Mouse (Mus musculus): Measurements from ENCODE around the gene Zbtb45. TPM values are rescaled to one million over a fixed set of nuclear protein-coding genes. Genes with fewer than 3 reads are reported as not detected.
A peak's percentile ranks its signal among the peaks of the same experiment; 100 is the strongest.

Zbtb45 gene
- polyA plus RNA-seq, 1 experiment from 2014 or later: 31.9 TPM

- H3K4me2 ChIP-seq (ENCODE audit: low read depth, low read length, severe bottlenecking): peak overlapping the region; percentile 85; the same call in 1 of the 2 replicates
- no peaks in the 10 kb centered on the region for H3K36me3 ChIP-seq (ENCODE audit: control insufficient read depth, insufficient read depth, low read length)
- 91% methylated on average over 18 of the region's 18 CpGs for WGBS
- H3K27ac ChIP-seq (ENCODE audit: low read depth, low read length): no peak overlapping the region
- no peak overlapping the region for H3K4me3 ChIP-seq (ENCODE audit: low read depth, low read length)
- H3K9me3 ChIP-seq (ENCODE audit: control insufficient read depth, low read length): no peaks in the 10 kb centered on the region
- no peaks in the 10 kb centered on the region for H3K27me3 ChIP-seq (ENCODE audit: control insufficient read depth, insufficient read depth, low read length)
- ATAC-seq (replicated peaks; ENCODE audit: low FRiP score): no peak
- DNase-seq (ENCODE audit: low spot score): peak; percentile 46
- peaks cover 5% of the 10 kb centered on the region; the same call in 1 of the 2 replicates for H3K4me1 ChIP-seq (replicated peaks; ENCODE audit: control insufficient read depth, insufficient read depth, low read length)
- no peak overlapping the region for H3K9ac ChIP-seq (ENCODE audit: low read length)
Measured at GRCm38 (mm10) chr7:12978931-12979722, 30.7 kb downstream of the Zbtb45 start.

GRCm38 (mm10) chr7:12977682-12978389 is 32.0 kb downstream of the Zbtb45 start, which contains the start of gene Zfp446:
Zfp446 (plus strand) TSS chr7:12977848.
- WGBS: 1% methylated on average over 49 of the region's 49 CpGs
- peak; percentile 99 for ATAC-seq (replicated peaks; ENCODE audit: low FRiP score)
- peak within 1 kb of the TSS; percentile 77 for H3K9ac ChIP-seq (ENCODE audit: low read length)

GRCm38 (mm10) chr7:12970906-12971305 is 38.9 kb downstream of the Zbtb45 start:
- Histone ChIP-seq H3K36me3 (ENCODE audit: control insufficient read depth, insufficient read depth, low read length) (peaks cover 8% of the 10 kb centered on the region; the same call in 1 of the 2 replicates), H3K9ac (ENCODE audit: low read length) (no peak overlapping the region), H3K4me2 (ENCODE audit: low read depth, low read length, severe bottlenecking) (no peak overlapping the region), H3K27ac (ENCODE audit: low read depth, low read length) (no peak overlapping the region), H3K27me3 (ENCODE audit: control insufficient read depth, insufficient read depth, low read length) (no peaks in the 10 kb centered on the region), H3K9me3 (ENCODE audit: control insufficient read depth, low read length) (no peaks in the 10 kb centered on the region), H3K4me3 (ENCODE audit: low read depth, low read length) (no peak overlapping the region), H3K4me1 (replicated peaks; ENCODE audit: control insufficient read depth, insufficient read depth, low read length) (peaks cover 3% of the 10 kb centered on the region; the same call in 1 of the 2 replicates)
- 93% methylated on average over 25 of the region's 25 CpGs for WGBS
- no peak for DNase-seq (ENCODE audit: low spot score)
- ATAC-seq (replicated peaks; ENCODE audit: low FRiP score): no peak

More at GRCm38 (mm10) chr7:12977682-12978389, 32.0 kb downstream of the Zbtb45 start, which contains the start of gene Zfp446:
- H3K4me2 ChIP-seq (ENCODE audit: low read depth, low read length, severe bottlenecking): peak within 1 kb of the TSS; percentile 85
- H3K4me1 ChIP-seq (replicated peaks; ENCODE audit: control insufficient read depth, insufficient read depth, low read length): peaks cover 5% of the 10 kb centered on the region; the same call in 1 of the 2 replicates
- H3K27ac ChIP-seq (ENCODE audit: low read depth, low read length): peak within 1 kb of the TSS; percentile 90
- DNase-seq (ENCODE audit: low spot score): peak; percentile 98
- H3K36me3 ChIP-seq (ENCODE audit: control insufficient read depth, insufficient read depth, low read length): no peaks in the 10 kb centered on the region; the same call in 1 of the 2 replicates
- H3K4me3 ChIP-seq (ENCODE audit: low read depth, low read length): peak within 1 kb of the TSS; percentile 67
- H3K27me3 ChIP-seq (ENCODE audit: control insufficient read depth, insufficient read depth, low read length): no peaks in the 10 kb centered on the region
- H3K9me3 ChIP-seq (ENCODE audit: control insufficient read depth, low read length): no peaks in the 10 kb centered on the region

GRCm38 (mm10) chr7:12966104-12966845 is 43.6 kb downstream of the Zbtb45 start:
- WGBS: under 1% methylated on average over 29 of the region's 29 CpGs
- peaks cover 8% of the 10 kb centered on the region; the same call in 1 of the 2 replicates for H3K36me3 ChIP-seq (ENCODE audit: control insufficient read depth, insufficient read depth, low read length)
- peaks cover 3% of the 10 kb centered on the region; the same call in 1 of the 2 replicates for H3K4me1 ChIP-seq (replicated peaks; ENCODE audit: control insufficient read depth, insufficient read depth, low read length)
- no peaks in the 10 kb centered on the region for H3K9me3 ChIP-seq (ENCODE audit: control insufficient read depth, low read length)
- peak overlapping the region; percentile 64; the same call in 1 of the 2 replicates for H3K27ac ChIP-seq (ENCODE audit: low read depth, low read length)
- ATAC-seq (replicated peaks; ENCODE audit: low FRiP score) (peak; percentile 63), DNase-seq (ENCODE audit: low spot score) (peak; percentile 76)
- H3K27me3 ChIP-seq (ENCODE audit: control insufficient read depth, insufficient read depth, low read length): no peaks in the 10 kb centered on the region
- H3K4me3 ChIP-seq (ENCODE audit: low read depth, low read length): peak overlapping the region; percentile 87
- H3K9ac ChIP-seq (ENCODE audit: low read length): peak overlapping the region; percentile 89
- peak overlapping the region; percentile 94 for H3K4me2 ChIP-seq (ENCODE audit: low read depth, low read length, severe bottlenecking)

GRCm38 (mm10) chr7:12965678-12966091 is 44.1 kb downstream of the Zbtb45 start, which contains the start of gene Zfp324:
Zfp324 (plus strand) TSS chr7:12965838.
- Histone ChIP-seq H3K27me3 (ENCODE audit: control insufficient read depth, insufficient read depth, low read length) (no peaks in the 10 kb centered on the region), H3K4me2 (ENCODE audit: low read depth, low read length, severe bottlenecking) (peak within 1 kb of the TSS; percentile 94), H3K9ac (ENCODE audit: low read length) (peak within 1 kb of the TSS; percentile 89), H3K4me1 (replicated peaks; ENCODE audit: control insufficient read depth, insufficient read depth, low read length) (peaks cover 3% of the 10 kb centered on the region; the same call in 1 of the 2 replicates), H3K36me3 (ENCODE audit: control insufficient read depth, insufficient read depth, low read length) (peaks cover 4% of the 10 kb centered on the region; the same call in 1 of the 2 replicates), H3K9me3 (ENCODE audit: control insufficient read depth, low read length) (no peaks in the 10 kb centered on the region), H3K4me3 (ENCODE audit: low read depth, low read length) (peak within 1 kb of the TSS; percentile 87), H3K27ac (ENCODE audit: low read depth, low read length) (peak within 1 kb of the TSS; percentile 64)
- under 1% methylated on average over 23 of the region's 23 CpGs for WGBS
- ATAC-seq (replicated peaks; ENCODE audit: low FRiP score) (peak; percentile 91), DNase-seq (ENCODE audit: low spot score) (peak; percentile 92)

- Histone ChIP-seq H3K27me3 (ENCODE audit: control insufficient read depth, insufficient read depth, low read length) (no peaks in the 10 kb centered on the region), H3K4me3 (ENCODE audit: low read depth, low read length) (peak overlapping the region; percentile 43), H3K4me2 (ENCODE audit: low read depth, low read length, severe bottlenecking) (peak overlapping the region; percentile 53), H3K36me3 (ENCODE audit: control insufficient read depth, insufficient read depth, low read length) (no peaks in the 10 kb centered on the region), H3K4me1 (replicated peaks; ENCODE audit: control insufficient read depth, insufficient read depth, low read length) (no peaks in the 10 kb centered on the region), H3K9me3 (ENCODE audit: control insufficient read depth, low read length) (no peaks in the 10 kb centered on the region), H3K27ac (ENCODE audit: low read depth, low read length) (peak overlapping the region; percentile 65), H3K9ac (ENCODE audit: low read length) (peak overlapping the region; percentile 73)
- ATAC-seq (replicated peaks; ENCODE audit: low FRiP score) (peak; percentile 74), DNase-seq (ENCODE audit: low spot score) (peak; percentile 73)
- WGBS: 4% methylated on average over 29 of the region's 29 CpGs
Measured at GRCm38 (mm10) chr7:12961511-12962141, 48.2 kb downstream of the Zbtb45 start.

- Histone ChIP-seq H3K27me3 (ENCODE audit: control insufficient read depth, insufficient read depth, low read length) (no peaks in the 10 kb centered on the region), H3K4me2 (ENCODE audit: low read depth, low read length, severe bottlenecking) (no peak overlapping the region), H3K9me3 (ENCODE audit: control insufficient read depth, low read length) (no peaks in the 10 kb centered on the region), H3K4me3 (ENCODE audit: low read depth, low read length) (no peak overlapping the region), H3K36me3 (ENCODE audit: control insufficient read depth, insufficient read depth, low read length) (no peaks in the 10 kb centered on the region), H3K27ac (ENCODE audit: low read depth, low read length) (no peak overlapping the region), H3K4me1 (replicated peaks; ENCODE audit: control insufficient read depth, insufficient read depth, low read length) (no peaks in the 10 kb centered on the region), H3K9ac (ENCODE audit: low read length) (no peak overlapping the region)
- no peak for DNase-seq (ENCODE audit: low spot score)
- WGBS: 17% methylated on average over 4 of the region's 4 CpGs
- ATAC-seq (replicated peaks; ENCODE audit: low FRiP score): no peak
Measured at GRCm38 (mm10) chr7:12959718-12960117, 50.1 kb downstream of the Zbtb45 start.
